Mouse (Mus musculus) gonadal fat pad, adult 2 months (tissue): ENCODE measurements around the gene Slc8a1. TPM values are rescaled to one million over a fixed set of nuclear protein-coding genes. Genes with fewer than 3 reads are reported as not detected.

Experiments used
- DNase-seq: peaks from one replicate; pipeline ENCODE4 v3.0.0-alpha.2; 2012; ENCODE audit warnings: low read depth
- polyA plus RNA-seq: library from polyadenylated mRNA; depleted of rRNA; stranded (reverse); fragments of >200 nt; gene quantifications from 2 replicates; pipeline ENCODE4 v1.2.3, GENCODE M21; 2012

Slc8a1 gene
- polyA plus RNA-seq, 1 experiment: 6.5 TPM

- DNase-seq: no peak
Observed at GRCm38 (mm10) chr17:81513368-81513958, 224.7 kb downstream of the Slc8a1 start.

- DNase-seq: no peak
Observed at GRCm38 (mm10) chr17:81505162-81505685, 233.0 kb downstream of the Slc8a1 start.

- no peak for DNase-seq
Observed at GRCm38 (mm10) chr17:81504040-81504439, 234.1 kb downstream of the Slc8a1 start.

DNA sequence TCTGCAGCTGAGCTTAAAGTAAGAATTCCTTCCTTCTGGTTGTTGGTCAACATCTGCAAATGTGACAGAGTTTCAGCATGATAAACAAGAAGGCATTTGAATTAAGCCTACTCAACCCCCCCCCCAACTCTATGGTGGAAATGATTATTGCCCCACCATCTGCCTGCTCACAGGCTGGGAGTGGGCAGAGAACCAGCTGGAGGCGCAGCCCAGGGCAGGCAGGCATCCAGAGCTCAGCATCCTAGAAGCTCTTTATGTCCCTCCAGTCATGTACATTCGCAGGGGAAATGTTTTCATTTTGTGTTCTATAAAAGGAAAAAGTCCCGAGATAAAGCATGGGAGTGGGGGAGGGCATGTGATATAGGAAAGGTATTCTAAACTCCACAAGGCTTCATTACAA, 235.4 kb downstream of the Slc8a1 start:
- no peak for DNase-seq

DNA sequence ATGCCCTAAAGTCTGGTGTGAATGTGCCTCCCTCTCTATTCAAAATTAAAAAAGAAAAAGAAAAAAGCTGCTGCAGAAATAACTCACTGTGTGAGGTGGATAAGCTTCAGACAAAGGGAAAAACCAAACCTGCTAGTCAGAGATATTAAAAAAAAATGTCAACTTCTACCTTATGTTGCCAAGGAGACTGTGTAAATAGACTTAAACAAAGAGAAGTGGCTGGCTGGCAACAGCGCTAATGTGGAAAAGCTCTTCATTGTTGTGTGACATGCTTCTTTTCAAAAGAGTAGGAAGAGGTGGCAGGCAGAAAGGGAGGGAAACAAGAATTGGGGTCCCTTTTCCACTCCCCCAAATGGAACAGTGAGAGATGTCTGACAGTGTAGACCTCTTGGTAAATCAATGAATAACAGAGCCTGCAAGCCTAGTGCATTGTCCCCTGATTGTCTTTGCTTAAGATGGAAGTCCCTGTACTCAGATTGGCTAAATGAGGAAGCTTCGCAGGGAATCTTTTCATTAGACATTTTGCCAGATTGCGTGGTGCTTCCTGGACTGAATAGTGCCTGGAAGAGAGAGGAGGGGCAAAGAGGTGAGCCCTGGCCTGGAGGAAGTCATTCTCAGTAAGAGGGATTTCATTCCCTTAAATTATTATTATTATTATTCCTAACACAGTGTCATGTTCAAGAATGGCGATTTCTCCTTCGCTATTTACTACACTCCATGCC, 237.3 kb downstream of the Slc8a1 start:
- no peak for DNase-seq

GRCm38 (mm10) chr17:81497919-81498318, 240.3 kb downstream of the Slc8a1 start:
- no peak for DNase-seq

DNA sequence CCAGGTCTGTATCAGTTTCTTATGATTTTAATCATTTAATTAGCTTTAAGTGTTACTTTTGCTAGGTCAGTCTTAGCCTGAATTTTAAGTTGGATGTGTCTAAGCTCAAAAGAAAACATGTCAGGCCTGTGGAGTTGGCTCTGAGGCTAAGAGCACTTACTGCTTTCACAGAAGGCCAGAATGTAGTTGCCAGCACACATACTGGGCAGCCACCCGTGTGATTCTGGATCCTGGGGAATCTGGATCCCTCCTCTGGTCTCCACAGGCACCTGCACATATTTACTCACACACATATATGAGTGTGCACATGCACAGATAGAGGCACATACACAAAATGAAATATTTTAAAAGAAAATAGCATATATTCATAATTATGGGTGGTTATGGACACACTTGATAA, 241.6 kb downstream of the Slc8a1 start:
- no peak for DNase-seq

DNA sequence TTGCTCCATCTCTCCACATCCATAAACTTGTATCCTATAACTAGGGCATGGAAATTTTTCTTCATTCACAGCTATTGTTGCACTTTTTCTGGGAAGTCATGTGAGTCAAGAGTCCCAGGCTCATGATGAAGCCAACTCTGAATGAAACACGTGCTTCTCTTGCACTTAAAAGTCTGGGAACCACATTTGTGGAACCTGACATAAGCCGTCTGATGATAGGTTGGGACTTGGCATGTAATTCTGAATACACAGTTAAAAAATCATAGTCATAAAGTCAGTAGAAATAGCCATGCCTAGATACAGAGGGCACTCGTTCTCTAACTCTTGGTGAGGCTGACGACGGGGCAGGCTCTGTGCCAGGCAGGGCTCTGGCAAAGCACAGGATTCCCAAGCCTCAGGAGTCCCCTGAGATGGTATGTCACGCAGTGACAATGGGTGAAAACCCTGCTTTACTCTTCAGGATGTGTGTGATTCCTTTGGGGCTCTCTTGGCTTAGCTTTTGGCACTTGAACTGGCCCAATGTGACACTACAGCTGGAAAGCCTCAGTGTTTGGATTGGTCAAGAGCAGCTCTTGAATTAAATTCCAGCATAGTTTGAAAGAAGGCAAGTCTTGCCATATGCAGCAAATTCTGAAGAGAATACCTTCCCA, 245.8 kb downstream of the Slc8a1 start:
- no peak for DNase-seq

GRCm38 (mm10) chr17:81486388-81486787, 251.8 kb downstream of the Slc8a1 start:
- no peak for DNase-seq

DNA sequence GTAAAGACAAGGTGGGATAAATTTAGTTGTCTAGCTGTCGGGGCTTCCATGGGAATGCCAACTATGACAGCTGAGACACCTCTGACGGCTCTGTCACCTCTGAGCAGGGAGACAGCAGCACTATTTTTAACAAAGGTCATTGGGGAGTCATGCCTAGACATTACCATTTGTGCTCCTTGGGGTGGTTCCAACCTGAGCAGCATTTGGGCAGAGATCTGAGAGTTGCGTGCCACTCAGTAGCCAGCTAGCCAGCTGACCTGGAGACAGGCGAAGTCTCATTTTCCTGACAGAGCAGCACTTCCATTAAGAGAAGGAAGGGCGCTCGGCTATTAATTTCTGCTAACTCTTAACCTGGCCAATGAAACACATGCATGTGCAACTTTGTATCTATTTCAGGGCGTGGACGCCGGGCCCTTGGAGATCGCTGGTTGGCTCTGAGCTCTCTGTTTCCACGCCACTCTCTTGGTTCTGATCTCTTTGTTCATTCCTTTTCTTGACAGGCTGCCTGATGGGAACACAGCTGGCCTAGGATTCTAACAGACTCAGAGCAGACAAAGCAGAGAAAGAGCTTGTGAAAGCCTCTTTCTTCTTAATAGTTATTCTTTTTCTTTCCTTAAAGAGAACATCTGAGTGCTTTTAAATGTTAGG, 256.2 kb downstream of the Slc8a1 start:
- no peak for DNase-seq

DNA sequence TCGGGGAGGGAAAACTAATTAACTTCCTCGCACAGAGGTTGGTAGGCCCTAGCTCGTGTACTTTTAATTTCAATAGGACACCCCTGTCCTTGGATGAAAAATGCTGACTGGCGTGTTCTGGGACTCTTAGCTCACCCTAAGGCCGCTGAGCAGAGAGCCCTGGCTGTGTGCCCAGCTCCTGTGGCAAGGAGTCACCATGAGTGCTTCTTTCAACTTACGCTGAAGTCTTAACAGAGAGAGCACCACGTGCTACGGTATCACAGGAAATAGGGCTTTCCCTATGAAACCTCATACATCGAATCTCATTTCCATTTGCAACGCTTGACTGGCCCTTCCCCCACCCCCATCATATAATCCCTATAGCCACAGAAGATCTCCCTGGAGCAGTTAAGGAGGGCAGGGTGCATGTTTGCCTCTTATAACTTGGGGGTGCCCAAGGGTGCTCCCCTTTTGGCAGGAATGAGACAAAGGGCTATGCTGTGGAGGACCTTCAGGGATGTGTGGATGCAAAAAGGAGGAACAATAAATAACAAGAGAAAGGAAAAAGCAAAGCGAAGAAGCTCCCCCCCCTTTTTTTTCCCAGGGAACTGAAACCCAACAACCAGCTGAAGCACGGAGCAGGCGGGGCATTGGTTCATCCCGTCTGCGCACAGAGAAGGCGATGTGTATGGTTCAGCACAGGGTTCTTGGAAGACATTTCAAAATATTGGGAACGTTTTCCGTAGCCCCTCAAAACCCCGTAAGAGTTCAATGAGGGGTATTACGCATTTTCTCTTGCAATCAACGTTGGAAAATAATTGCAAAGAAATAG, 257.6 kb downstream of the Slc8a1 start:
- DNase-seq: no peak

DNA sequence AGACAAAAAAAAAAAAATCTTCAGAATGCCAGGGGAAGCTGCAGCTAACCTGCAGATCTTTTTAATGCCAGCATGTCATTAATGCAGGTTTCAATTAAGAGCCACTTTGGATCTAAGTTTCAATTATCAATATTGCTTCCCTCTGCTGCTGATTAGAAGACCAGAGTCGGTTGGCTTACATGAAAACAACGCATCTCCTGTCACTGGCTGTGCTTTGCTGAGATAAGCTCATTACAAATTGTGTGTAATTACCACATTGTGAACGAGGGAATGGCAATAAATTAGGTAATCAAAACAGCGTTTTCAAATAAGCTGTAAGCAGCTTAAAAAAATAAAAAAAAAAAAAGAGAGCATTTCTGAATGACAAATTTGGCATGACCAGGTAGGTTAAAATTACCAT, 258.4 kb downstream of the Slc8a1 start:
- no peak for DNase-seq

- DNase-seq: no peak
Observed at GRCm38 (mm10) chr17:81477420-81477819, 260.8 kb downstream of the Slc8a1 start.

GRCm38 (mm10) chr17:81473363-81473762, 264.8 kb downstream of the Slc8a1 start:
- DNase-seq: no peak

DNA sequence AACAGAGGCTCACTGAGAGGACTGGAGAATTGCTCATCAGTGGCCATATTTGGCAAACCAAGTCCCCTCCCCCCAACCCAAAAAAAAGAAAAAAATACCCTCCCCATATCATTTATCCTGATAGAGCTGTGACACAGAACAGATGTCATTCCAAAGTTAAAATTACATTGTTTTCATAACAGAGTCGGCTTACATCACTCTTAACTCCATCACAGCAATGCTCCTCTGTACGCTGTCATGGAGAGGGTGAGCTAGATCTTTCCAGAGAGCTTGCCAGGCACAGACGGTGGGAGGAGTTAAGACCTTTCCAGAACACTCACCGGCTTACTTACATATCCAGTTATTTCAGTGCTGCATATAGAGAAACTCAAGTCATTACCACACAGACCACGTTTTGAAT, 269.2 kb downstream of the Slc8a1 start:
- no peak for DNase-seq

- DNase-seq: no peak
Observed at GRCm38 (mm10) chr17:81459379-81459778, 278.8 kb downstream of the Slc8a1 start.

GRCm38 (mm10) chr17:81455977-81456376, 282.2 kb downstream of the Slc8a1 start:
- DNase-seq: no peak

DNA sequence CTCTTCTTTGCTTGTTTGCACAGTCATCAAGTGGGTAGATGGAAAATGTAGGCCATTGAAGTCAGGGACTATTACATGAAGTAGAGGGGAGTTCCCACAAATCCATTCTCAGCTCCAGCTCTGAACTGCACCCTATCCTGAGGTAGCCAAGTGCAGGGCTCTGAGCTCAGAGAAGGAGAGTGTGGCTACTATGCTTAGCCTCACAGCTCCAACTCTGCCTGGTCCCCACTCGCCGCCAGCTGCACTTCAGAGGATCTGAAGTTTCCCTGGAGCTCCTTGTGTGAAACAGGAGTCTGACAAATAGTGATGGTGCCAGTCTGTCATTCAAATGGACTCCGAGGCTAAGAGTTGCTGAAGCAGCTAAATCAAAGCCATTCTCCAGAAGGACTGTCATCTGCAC, 282.9 kb downstream of the Slc8a1 start:
- no peak for DNase-seq

DNA sequence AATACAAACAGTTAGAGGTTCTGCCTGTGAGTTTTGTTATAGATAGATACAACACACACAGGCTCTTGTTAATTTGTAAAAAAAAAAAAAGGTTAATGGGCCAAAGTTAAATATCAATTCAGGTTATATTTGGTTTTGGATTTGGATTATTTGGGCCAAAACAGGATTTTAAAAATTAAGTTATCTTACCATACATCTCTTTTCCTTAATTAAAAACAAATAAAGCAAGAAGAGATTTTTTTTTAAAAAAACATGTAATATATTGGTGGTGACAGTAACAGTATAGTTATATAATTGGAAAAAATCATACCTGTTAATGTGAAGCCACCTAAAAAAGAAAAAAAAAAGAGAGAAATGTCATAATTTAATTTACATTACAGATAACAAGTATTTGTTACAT, 296.7 kb downstream of the Slc8a1 start, which contains the start of gene Gm11096:
Gm11096 (plus strand) TSS at position 301 of the 400 bp plus-strand sequence.
- no peak for DNase-seq

DNA sequence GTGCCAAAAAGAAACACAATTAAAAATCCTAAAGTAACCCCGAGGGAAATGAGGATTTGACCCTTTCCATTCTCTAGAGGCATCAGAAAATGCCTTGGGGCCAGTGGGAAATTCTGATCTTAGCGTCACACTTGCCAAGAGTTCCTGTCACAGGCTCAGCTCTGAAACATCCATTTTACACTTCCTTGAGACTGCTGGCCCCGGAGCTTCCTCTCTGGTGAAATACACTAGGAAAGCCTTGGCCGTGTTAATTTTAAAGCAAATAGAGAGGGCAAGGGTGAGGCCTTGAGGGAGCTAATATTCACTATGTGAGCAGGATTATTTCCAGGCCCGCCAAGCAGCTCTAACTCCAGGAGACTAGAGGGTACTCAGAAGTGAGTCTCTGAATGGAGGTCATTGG, 305.0 kb downstream of the Slc8a1 start:
- DNase-seq: no peak

GRCm38 (mm10) chr17:81432733-81433132, 305.4 kb downstream of the Slc8a1 start:
- DNase-seq: no peak
